Mouse (Mus musculus) testis, adult 2 months (tissue): ENCODE results near the gene Pou2f2.

ENCODE experiments used
- CTCF ChIP-seq: fragments of 200-500 bp; IDR thresholded peaks from 2 replicates; pipeline ENCODE4 v1.5.1; 2012; ENCODE audit warnings: low read depth, mild to moderate bottlenecking, inconsistent platforms, low read length, moderate library complexity; ENCODE audit not compliant: control insufficient read depth, insufficient read depth, insufficient replicate concordance
- POLR2A ChIP-seq: fragments of 200-500 bp; IDR thresholded peaks from 2 replicates; pipeline ENCODE4 v1.6.1; 2012; ENCODE audit warnings: low read depth, mild to moderate bottlenecking, inconsistent platforms, low read length, moderate library complexity; ENCODE audit not compliant: control insufficient read depth

GRCm38 (mm10) chr7:25058394-25058793, 121.1 kb downstream of the Pou2f2 start:
- TF ChIP-seq CTCF (no peak), POLR2A (no peak)
